Mouse (Mus musculus): ENCODE results near the gene Rnase2a.

DNA sequence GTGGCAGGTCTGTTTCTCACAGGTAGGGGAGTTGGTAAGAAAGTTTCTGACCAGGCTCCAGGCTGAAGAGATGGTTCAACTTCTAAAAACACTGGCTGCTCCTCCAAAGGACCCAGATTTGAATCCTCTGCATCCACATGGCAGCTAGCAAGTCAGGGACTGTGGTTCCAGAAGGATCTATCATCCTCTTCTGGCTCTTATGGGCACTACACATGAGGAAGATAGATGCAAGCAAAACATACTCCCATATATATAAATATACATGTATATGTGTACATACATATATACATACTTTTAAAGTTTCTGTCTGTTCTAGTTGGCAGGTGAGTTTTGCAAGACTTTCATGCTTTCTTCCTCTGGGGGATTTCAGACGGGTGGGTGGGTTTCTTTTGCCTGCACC, 12.8 kb upstream of the Rnase2a start:
- TF ChIP-seq E2F4 (IDR thresholded peaks at IDR 0.05; ENCODE audit: insufficient read depth): no peak
- TF ChIP-seq POLR2A (IDR thresholded peaks at IDR 0.05; ENCODE audit: insufficient read length, low read depth): no peak
- TF ChIP-seq TCF3 (IDR thresholded peaks at IDR 0.05; ENCODE audit: insufficient read length, low read depth): no peak
- TF ChIP-seq TCF12 (IDR thresholded peaks at IDR 0.05; ENCODE audit: insufficient read depth, poor library complexity, severe bottlenecking): no peak
